Mouse (Mus musculus) embryonic facial prominence, embryonic 15.5 days (tissue): ENCODE data around the gene Abhd8. TPM values are rescaled to one million over a fixed set of nuclear protein-coding genes. Genes with fewer than 3 reads are reported as not detected.

Experiments used
- ATAC-seq: fragments of 200-750 bp; cut with Nextera tagmentation; 2 replicates; pipeline ENCODE4 v1.8.0; 2017; ENCODE audit warnings: low read depth, moderate TSS enrichment; ENCODE audit not compliant: insufficient number of reproducible peaks, low FRiP score, low TSS enrichment
- H3K27ac ChIP-seq: fragments of 300-500 bp; sonication (generic); replicated peaks from 2 replicates; pipeline ENCODE4 v1.5.1; 2015; ENCODE audit warnings: mild to moderate bottlenecking, inconsistent platforms
- H3K27me3 ChIP-seq: fragments of 300-500 bp; sonication (generic); 2 replicates; pipeline ENCODE4 v1.6.1; 2015; ENCODE audit warnings: inconsistent platforms
- H3K36me3 ChIP-seq: fragments of 300-500 bp; sonication (generic); 2 replicates; pipeline ENCODE4 v1.6.1; 2015; ENCODE audit warnings: mild to moderate bottlenecking, inconsistent platforms
- H3K4me1 ChIP-seq: fragments of 300-500 bp; sonication (generic); 2 replicates; pipeline ENCODE4 v1.6.1; 2015; ENCODE audit warnings: inconsistent platforms
- H3K4me2 ChIP-seq: fragments of 300-500 bp; sonication (generic); replicated peaks from 2 replicates; pipeline ENCODE4 v1.6.1; 2015; ENCODE audit warnings: mild to moderate bottlenecking, inconsistent platforms
- H3K4me3 ChIP-seq: fragments of 300-500 bp; sonication (generic); replicated peaks from 2 replicates; pipeline ENCODE4 v1.5.1; 2015; ENCODE audit warnings: mild to moderate bottlenecking, inconsistent platforms
- H3K9ac ChIP-seq: fragments of 300-500 bp; sonication (generic); 2 replicates; pipeline ENCODE4 v1.6.1; 2015; ENCODE audit warnings: inconsistent platforms
- H3K9me3 ChIP-seq: fragments of 300-500 bp; sonication (generic); replicated peaks from 2 replicates; pipeline ENCODE4 v1.6.1; 2016; ENCODE audit warnings: inconsistent platforms
- WGBS: fragments of 180-500 bp; shearing (Covaris S2); methylation state at CpG from one replicate; pipeline ENCODE4 v1.1.7; 2015; 5-methylcytosine and 5-hydroxymethylcytosine counted together
- polyA plus RNA-seq: library from polyadenylated mRNA; unstranded; fragments of >200 nt; fragmentation: Nextera tagmentation; extraction: Ambion mirVana; gene quantifications from 2 replicates; pipeline ENCODE4 v1.2.1, GENCODE M21; 2015

The Abhd8 gene
- 73.2 and 77.0 TPM in 2 replicates for polyA plus RNA-seq

DNA sequence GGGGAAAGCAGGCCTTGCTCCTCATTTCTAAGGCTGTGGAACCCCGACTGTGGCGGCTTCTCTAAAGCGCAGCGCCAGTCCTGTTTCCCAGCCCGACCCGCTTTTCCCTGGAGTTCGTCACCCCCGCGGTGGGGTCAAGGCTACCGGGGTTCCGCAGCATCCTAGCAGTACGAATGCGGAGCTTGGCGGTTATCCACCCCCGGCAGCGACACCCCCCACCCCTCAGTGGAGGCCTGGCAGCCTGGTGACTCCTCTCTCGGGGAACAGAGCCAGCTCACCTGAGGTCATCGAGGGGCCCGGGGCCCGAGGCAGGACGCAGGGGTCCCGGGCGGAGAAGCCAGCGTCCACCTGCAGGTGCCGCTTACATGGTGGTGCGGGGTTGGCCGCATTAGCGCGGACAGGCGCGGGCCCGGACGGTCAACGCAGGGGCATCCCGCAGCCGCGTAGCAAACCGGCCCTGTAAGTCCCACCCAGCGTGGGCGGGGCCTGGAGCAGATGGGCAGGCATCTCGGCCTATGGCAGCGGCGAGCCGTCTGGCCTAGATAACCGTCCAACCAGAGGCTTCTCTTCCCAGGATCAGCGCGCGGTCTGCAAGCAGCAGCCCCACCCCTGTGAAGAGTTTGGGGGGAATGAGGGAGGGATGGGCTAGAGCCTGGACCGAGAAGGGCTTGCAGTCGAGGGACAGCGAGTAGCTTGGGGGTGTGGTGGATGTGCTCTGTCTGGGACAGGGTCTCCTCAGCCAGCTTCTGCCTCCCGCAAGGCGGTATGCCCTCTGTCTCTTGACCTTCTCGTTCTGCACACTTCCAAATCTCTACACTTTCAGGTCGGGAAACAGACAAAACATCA lies at the start of gene Abhd8:
TSS of gene Abhd8 (minus strand) at position 468 of the 846 bp plus-strand sequence.
- 1% methylated on average over 55 of the region's 55 CpGs for WGBS
- no peaks in the 10 kb centered on the region for H3K9me3 ChIP-seq
- peak within 1 kb of the TSS; percentile 94 for H3K4me3 ChIP-seq
- peak within 1 kb of the TSS; percentile 94 for H3K27ac ChIP-seq
- peak within 1 kb of the TSS; percentile 79 for H3K9ac ChIP-seq
- no peaks in the 10 kb centered on the region for H3K27me3 ChIP-seq
- peak; percentile 87 for ATAC-seq
- H3K36me3 ChIP-seq: peaks cover 28% of the 10 kb centered on the region
- peaks cover 40% of the 10 kb centered on the region for H3K4me1 ChIP-seq
- peak within 1 kb of the TSS; percentile 84 for H3K4me2 ChIP-seq

DNA sequence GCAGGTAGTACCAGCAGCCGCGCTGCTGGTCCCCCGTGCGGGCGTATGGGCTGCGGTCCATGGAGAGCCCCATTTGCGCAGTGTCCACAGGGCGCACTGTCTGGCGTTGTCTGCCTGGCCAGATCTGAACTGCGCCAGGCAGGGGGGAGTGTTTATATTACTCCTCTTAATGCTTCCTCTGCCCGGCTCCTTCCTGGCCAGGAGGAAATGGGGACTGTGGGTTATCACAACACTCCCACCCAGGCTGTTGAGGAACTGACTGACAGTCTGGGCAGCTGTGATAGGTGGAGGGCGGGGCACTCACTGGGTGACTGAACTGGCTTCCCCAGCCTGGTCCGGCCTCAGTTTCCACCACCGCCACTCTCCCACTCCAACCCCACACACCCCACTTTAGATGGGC lies 48.2 kb upstream of the Abhd8 start, which contains the start of gene Plvap:
TSS of gene Plvap (minus strand) at position 109 of the 400 bp plus-strand sequence.
- H3K27me3 ChIP-seq: peaks cover 38% of the 10 kb centered on the region
- no peak within 1 kb of the TSS for H3K27ac ChIP-seq
- no peak for ATAC-seq

DNA sequence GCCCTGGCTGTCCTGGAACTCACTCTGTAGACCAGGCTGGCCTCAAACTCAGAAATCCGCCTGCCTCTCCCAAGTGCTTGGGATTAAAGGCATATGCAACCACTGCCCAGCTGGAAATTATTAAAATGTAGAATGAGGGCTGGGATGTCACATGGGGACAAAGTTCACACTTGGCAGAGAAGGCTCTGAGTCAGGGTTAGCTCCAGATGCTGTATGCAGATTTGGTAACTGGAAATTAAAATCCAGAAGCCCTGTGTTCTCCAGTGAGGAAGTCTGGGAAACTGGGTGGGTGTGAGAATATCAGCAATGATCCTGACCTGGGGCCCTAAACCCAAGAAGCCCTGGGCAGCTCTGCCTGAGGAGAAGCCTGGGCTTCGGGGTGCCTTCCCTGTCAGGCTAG lies 45.9 kb upstream of the Abhd8 start:
- H3K9ac ChIP-seq: no peak overlapping the region
- peaks cover 14% of the 10 kb centered on the region for H3K4me1 ChIP-seq
- H3K9me3 ChIP-seq: no peaks in the 10 kb centered on the region
- no peak for ATAC-seq
- H3K27ac ChIP-seq: no peak overlapping the region
- H3K27me3 ChIP-seq: peaks cover 53% of the 10 kb centered on the region
- no peak overlapping the region for H3K4me3 ChIP-seq
- no peaks in the 10 kb centered on the region for H3K36me3 ChIP-seq
- no peak overlapping the region for H3K4me2 ChIP-seq
- WGBS: 41% methylated on average over 2 of the region's 2 CpGs

More for the DNA sequence above, 48.2 kb upstream of the Abhd8 start, which contains the start of gene Plvap:
- no peaks in the 10 kb centered on the region for H3K36me3 ChIP-seq
- 0 out of 2 replicates have a peak within 1 kb of the TSS, but pooled peaks have one; percentile 8 for H3K4me3 ChIP-seq
- peaks cover 14% of the 10 kb centered on the region for H3K4me1 ChIP-seq
- no peaks in the 10 kb centered on the region for H3K9me3 ChIP-seq
- 60% methylated on average over 14 of the region's 14 CpGs for WGBS
- no peak within 1 kb of the TSS for H3K9ac ChIP-seq
- H3K4me2 ChIP-seq: no peak within 1 kb of the TSS

DNA sequence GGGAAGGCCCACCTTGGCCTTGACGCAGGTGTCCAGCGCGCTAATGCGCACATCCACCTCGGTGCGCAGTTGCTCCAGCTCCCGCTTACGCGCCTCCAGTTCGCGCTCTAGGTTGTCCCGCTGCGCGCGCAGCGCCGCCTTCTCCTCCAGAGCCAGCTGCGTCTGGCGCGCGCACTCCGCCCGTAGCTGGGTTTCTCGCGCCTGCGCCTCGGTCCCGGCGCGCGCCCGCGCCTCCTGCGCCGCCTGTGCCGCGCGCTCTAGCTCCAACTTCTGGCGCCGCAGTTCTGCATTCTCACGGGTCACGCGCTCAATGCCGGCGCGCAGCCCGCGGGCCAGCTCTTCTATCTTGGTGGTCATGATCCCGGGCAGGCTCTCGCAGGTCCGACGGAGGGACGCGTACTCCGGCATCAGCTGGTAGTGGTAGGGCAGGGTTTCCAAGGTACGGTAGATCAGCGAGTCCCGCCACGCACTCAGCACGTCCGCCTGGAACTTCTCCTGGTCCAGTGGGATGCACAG lies 44.2 kb upstream of the Abhd8 start:
- Histone ChIP-seq H3K9ac (peak overlapping the region; percentile 21), H3K4me1 (peaks cover 14% of the 10 kb centered on the region), H3K27me3 (peaks cover 53% of the 10 kb centered on the region), H3K36me3 (no peaks in the 10 kb centered on the region), H3K4me2 (peak overlapping the region; percentile 75), H3K27ac (no peak overlapping the region), H3K4me3 (peak overlapping the region; percentile 46), H3K9me3 (no peaks in the 10 kb centered on the region)
- WGBS: under 1% methylated on average over 61 of the region's 61 CpGs
- peak; percentile 70 for ATAC-seq

- H3K4me3 ChIP-seq: no peak overlapping the region
- H3K4me2 ChIP-seq: no peak overlapping the region
- no peak overlapping the region for H3K27ac ChIP-seq
- peaks cover 14% of the 10 kb centered on the region for H3K4me1 ChIP-seq
- peaks cover 52% of the 10 kb centered on the region for H3K27me3 ChIP-seq
- no peaks in the 10 kb centered on the region for H3K9me3 ChIP-seq
- no peak for ATAC-seq
- no peaks in the 10 kb centered on the region for H3K36me3 ChIP-seq
- no peak overlapping the region for H3K9ac ChIP-seq
- 79% methylated on average over 4 of the region's 4 CpGs for WGBS
These were observed 42.5 kb upstream of the Abhd8 start for GRCm38 (mm10) chr8:71505979-71506378.

DNA sequence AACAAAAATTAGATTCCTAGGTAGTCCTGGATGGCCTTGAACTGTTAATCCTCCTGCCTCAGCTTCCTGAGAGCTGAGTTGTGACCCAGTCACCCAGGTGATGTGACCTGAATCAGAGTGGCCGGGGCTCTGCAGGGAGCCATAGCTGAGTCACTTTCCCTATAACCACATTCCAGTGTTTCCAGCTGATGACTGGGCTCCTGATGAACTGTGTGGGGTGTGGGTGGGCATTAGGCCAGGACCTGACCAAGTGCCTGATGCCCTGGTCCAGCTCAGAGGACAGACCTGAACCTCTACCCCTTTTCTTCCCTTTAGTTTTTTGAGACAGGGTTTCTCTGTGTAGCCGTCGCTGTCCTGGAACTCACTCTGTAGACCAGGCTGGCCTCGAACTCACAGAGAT lies 41.9 kb upstream of the Abhd8 start:
- no peak for ATAC-seq
- Histone ChIP-seq H3K9ac (no peak overlapping the region), H3K9me3 (no peaks in the 10 kb centered on the region), H3K36me3 (no peaks in the 10 kb centered on the region), H3K4me1 (peaks cover 14% of the 10 kb centered on the region), H3K27me3 (peaks cover 49% of the 10 kb centered on the region), H3K27ac (no peak overlapping the region), H3K4me3 (no peak overlapping the region), H3K4me2 (no peak overlapping the region)
- 95% methylated on average over 4 of the region's 4 CpGs for WGBS

DNA sequence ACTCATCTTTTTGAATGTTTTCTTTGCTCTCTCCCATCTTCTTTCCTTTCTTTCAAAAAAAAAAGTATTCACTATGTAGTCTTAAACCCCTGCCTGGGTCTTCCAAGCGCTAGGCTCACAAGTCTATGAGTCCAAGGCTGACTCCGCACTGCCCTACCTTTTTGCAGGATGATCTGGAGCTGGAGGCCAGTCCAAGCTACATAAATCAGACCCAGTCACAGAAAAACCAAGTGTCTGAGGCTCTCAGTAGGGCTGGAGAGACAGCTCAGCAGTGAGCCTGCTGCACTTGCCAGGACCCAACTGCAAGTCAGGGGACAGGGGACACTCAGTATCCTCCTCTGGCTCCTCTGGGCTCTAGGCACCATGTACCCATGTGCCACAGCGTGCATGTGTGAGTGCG lies 40.9 kb upstream of the Abhd8 start:
- H3K27me3 ChIP-seq: peaks cover 40% of the 10 kb centered on the region
- peaks cover 14% of the 10 kb centered on the region for H3K4me1 ChIP-seq
- H3K27ac ChIP-seq: no peak overlapping the region
- no peaks in the 10 kb centered on the region for H3K36me3 ChIP-seq
- WGBS: 88% methylated on average over 4 of the region's 4 CpGs
- no peaks in the 10 kb centered on the region for H3K9me3 ChIP-seq
- H3K4me3 ChIP-seq: no peak overlapping the region
- no peak for ATAC-seq
- no peak overlapping the region for H3K9ac ChIP-seq
- no peak overlapping the region for H3K4me2 ChIP-seq

GRCm38 (mm10) chr8:71498816-71499690 lies 35.6 kb upstream of the Abhd8 start:
- 30% methylated on average over 16 of the region's 16 CpGs for WGBS
- Histone ChIP-seq H3K27me3 (no peaks in the 10 kb centered on the region), H3K4me3 (no peak overlapping the region), H3K9ac (no peak overlapping the region), H3K4me2 (no peak overlapping the region), H3K27ac (peak overlapping the region; percentile 48; the same call in 1 of the 2 replicates), H3K4me1 (peaks cover 39% of the 10 kb centered on the region), H3K9me3 (no peaks in the 10 kb centered on the region), H3K36me3 (peaks cover 11% of the 10 kb centered on the region; the same call in 1 of the 2 replicates)
- no peak for ATAC-seq

GRCm38 (mm10) chr8:71497881-71498501 lies 34.5 kb upstream of the Abhd8 start:
- Histone ChIP-seq H3K9ac (no peak overlapping the region), H3K4me1 (peaks cover 39% of the 10 kb centered on the region), H3K4me2 (no peak overlapping the region), H3K27ac (0 out of 2 replicates have a peak overlapping the region, but pooled peaks have one; percentile 48), H3K27me3 (no peaks in the 10 kb centered on the region), H3K4me3 (no peak overlapping the region), H3K36me3 (peaks cover 16% of the 10 kb centered on the region; the same call in 1 of the 2 replicates), H3K9me3 (no peaks in the 10 kb centered on the region)
- no peak for ATAC-seq
- WGBS: 23% methylated on average over 15 of the region's 15 CpGs

- Histone ChIP-seq H3K36me3 (peaks cover 24% of the 10 kb centered on the region), H3K4me3 (no peak overlapping the region), H3K4me1 (peaks cover 39% of the 10 kb centered on the region), H3K9ac (no peak overlapping the region), H3K4me2 (no peak overlapping the region), H3K27ac (no peak overlapping the region), H3K9me3 (no peaks in the 10 kb centered on the region), H3K27me3 (no peaks in the 10 kb centered on the region)
- no peak for ATAC-seq
- 93% methylated on average over 1 of the region's 1 CpGs for WGBS
These were observed 33.7 kb upstream of the Abhd8 start for GRCm38 (mm10) chr8:71497077-71497645.
